In genomic region chr8:119806422-119807263, GRCm38 (mm10) we compare ENCODE assay signal across 9 mouse cellular contexts. TPM values are rescaled to one million over a fixed set of nuclear protein-coding genes. Genes with fewer than 3 reads are reported as not detected.
DNase-seq lines count a peak whose midpoint lies in the region; ATAC-seq lines count a peak whose summit lies in the region.
"Had no signal": no experiment of that assay in that cellular context is flagged by ENCODE, and none has a peak within 500 bp of the region (broad histone marks: within the 10 kb centered on the region; RNA-seq: fewer than 3 reads in every experiment).

No protein-coding gene starts in this region.

- intact Hi-C loops in heart, postnatal 25 days (cut with DNase I): no loop called here

- H3K4me2 ChIP-seq in heart, embryonic 12.5 days: no peak overlapping the region
- H3K4me2 ChIP-seq in hindbrain, embryonic 14.5 days (replicated peaks): no peak overlapping the region
- H3K4me2 ChIP-seq in midbrain, embryonic 14.5 days (ENCODE audit: low read length): no peak overlapping the region

- ATAC-seq in heart, embryonic 12.5 days (ENCODE audit: insufficient number of reproducible peaks, low FRiP score): no peak
- ATAC-seq in hindbrain, embryonic 14.5 days (ENCODE audit: low FRiP score): 0 out of 2 replicates have a peak, but pooled peaks have one; percentile 26
- peak; percentile 19; the same call in 1 of the 2 replicates for ATAC-seq in midbrain, embryonic 14.5 days (ENCODE audit: low FRiP score, low TSS enrichment)

- H3K27ac ChIP-seq in heart, embryonic 12.5 days (ENCODE audit: poor library complexity, severe bottlenecking): no peak overlapping the region
- H3K27ac ChIP-seq in hindbrain, embryonic 14.5 days: no peak overlapping the region
- H3K27ac ChIP-seq in midbrain, embryonic 14.5 days (replicated peaks; ENCODE audit: low read depth, low read length): no peak overlapping the region

- DNase-seq in heart, postnatal 4 days: peak; percentile 56
- DNase-seq in CD4-positive helper T cell, adult 2 months (ENCODE audit: low read depth, low spot score): peak; percentile 29
- DNase-seq in cerebellum, adult 9-10 months: peak; percentile 81
- DNase-seq in hindbrain, embryonic 14.5 days (ENCODE audit: low spot score): peak; percentile 57
- DNase-seq in midbrain, embryonic 14.5 days: peak; percentile 68
- DNase-seq in thymus, postnatal 25 days: peak; percentile 38
- no peak for DNase-seq in heart, postnatal 25 days (ENCODE audit: low spot score)

- 0 out of 2 replicates have a peak, but pooled peaks cover 3% of the 10 kb centered on the region for H3K27me3 ChIP-seq in heart, embryonic 12.5 days (replicated peaks)
- no peaks in the 10 kb centered on the region for H3K27me3 ChIP-seq in hindbrain, embryonic 14.5 days (ENCODE audit: control insufficient read depth, insufficient read depth, low read length)
- no peaks in the 10 kb centered on the region for H3K27me3 ChIP-seq in midbrain, embryonic 14.5 days (ENCODE audit: control insufficient read depth, insufficient read depth, low read length)

- no peak overlapping the region for H3K9ac ChIP-seq in heart, embryonic 12.5 days
- no peak overlapping the region for H3K9ac ChIP-seq in hindbrain, embryonic 14.5 days
- no peak overlapping the region for H3K9ac ChIP-seq in midbrain, embryonic 14.5 days (replicated peaks; ENCODE audit: low read length)

- H3K4me1 ChIP-seq in heart, embryonic 12.5 days (replicated peaks): peaks cover 6% of the 10 kb centered on the region; the same call in 1 of the 2 replicates
- H3K4me1 ChIP-seq in hindbrain, embryonic 14.5 days (replicated peaks; ENCODE audit: control insufficient read depth, insufficient read depth, low read length): peaks cover 29% of the 10 kb centered on the region
- H3K4me1 ChIP-seq in midbrain, embryonic 14.5 days (ENCODE audit: control insufficient read depth, insufficient read depth, low read length): peaks cover 22% of the 10 kb centered on the region

- no peaks in the 10 kb centered on the region for H3K9me3 ChIP-seq in heart, embryonic 12.5 days (replicated peaks)
- H3K9me3 ChIP-seq in hindbrain, embryonic 14.5 days (ENCODE audit: control insufficient read depth, low read length): no peaks in the 10 kb centered on the region
- no peaks in the 10 kb centered on the region for H3K9me3 ChIP-seq in midbrain, embryonic 14.5 days (ENCODE audit: control insufficient read depth, low read length)

- H3K4me3 ChIP-seq in heart, embryonic 12.5 days: no peak overlapping the region
- no peak overlapping the region for H3K4me3 ChIP-seq in hindbrain, embryonic 14.5 days (replicated peaks; ENCODE audit: low read length)
- no peak overlapping the region for H3K4me3 ChIP-seq in midbrain, embryonic 14.5 days (replicated peaks; ENCODE audit: low read depth, low read length)
- H3K4me3 ChIP-seq: megakaryocyte, embryonic 14.5 days had no signal

- WGBS in heart, embryonic 12.5 days: 72% methylated on average over 14 of the region's 14 CpGs
- WGBS in hindbrain, embryonic 14.5 days: 56% methylated on average over 14 of the region's 14 CpGs
- 69% methylated on average over 14 of the region's 14 CpGs for WGBS in midbrain, embryonic 14.5 days

- H3K36me3 ChIP-seq in heart, embryonic 12.5 days: peaks cover 11% of the 10 kb centered on the region
- peaks cover 18% of the 10 kb centered on the region for H3K36me3 ChIP-seq in hindbrain, embryonic 14.5 days (replicated peaks; ENCODE audit: control insufficient read depth, insufficient read depth)
- H3K36me3 ChIP-seq in midbrain, embryonic 14.5 days (ENCODE audit: control insufficient read depth, insufficient read depth, low read length): peaks cover 14% of the 10 kb centered on the region

RNA-seq across cellular contexts. Expression of gene Tldc1, which starts 28.4 kb away (rescaled TPM):
- 1 to 10 TPM; 9.0 to 9.2 TPM for total RNA-seq in heart, postnatal 4 days (2021)
- polyA plus RNA-seq in heart, embryonic 12.5 days (2016; fragmentation: Nextera tagmentation; extraction: Ambion mirVana): 14.6 and 14.8 TPM in 2 replicates
- 6.5 and 7.4 TPM in 2 replicates for polyA plus RNA-seq in hindbrain, embryonic 14.5 days (2014; fragmentation: Nextera tagmentation; extraction: Ambion mirVana)
- 5.8 and 6.3 TPM in 2 replicates for polyA plus RNA-seq in midbrain, embryonic 14.5 days (2014; fragmentation: Nextera tagmentation; extraction: Ambion mirVana)
- total RNA-seq in heart, postnatal 25 days (2021): 10 to 100 TPM; 10.5 to 12.4 TPM

RNA-seq across cellular contexts. Expression of gene Cotl1, which starts 33.7 kb away (rescaled TPM):
- 10 to 100 TPM; 51.5 to 56.0 TPM for total RNA-seq in heart, postnatal 4 days (2021)
- polyA plus RNA-seq in heart, embryonic 12.5 days (2016; fragmentation: Nextera tagmentation; extraction: Ambion mirVana): 40.6 and 54.2 TPM in 2 replicates
- polyA plus RNA-seq in hindbrain, embryonic 14.5 days (2014; fragmentation: Nextera tagmentation; extraction: Ambion mirVana): 238 and 309 TPM in 2 replicates
- 291 and 381 TPM in 2 replicates for polyA plus RNA-seq in midbrain, embryonic 14.5 days (2014; fragmentation: Nextera tagmentation; extraction: Ambion mirVana)
- 10 to 100 TPM; 17.3 to 20.2 TPM for total RNA-seq in heart, postnatal 25 days (2021)

RNA-seq across cellular contexts. Expression of gene Klhl36, which starts 55.4 kb away (rescaled TPM):
- 1 to 10 TPM; 4.7 to 4.8 TPM for total RNA-seq in heart, postnatal 4 days (2021)
- polyA plus RNA-seq in heart, embryonic 12.5 days (2016; fragmentation: Nextera tagmentation; extraction: Ambion mirVana): 10.3 and 12.5 TPM in 2 replicates
- polyA plus RNA-seq in hindbrain, embryonic 14.5 days (2014; fragmentation: Nextera tagmentation; extraction: Ambion mirVana): 15.1 and 19.1 TPM in 2 replicates
- 14.0 and 18.1 TPM in 2 replicates for polyA plus RNA-seq in midbrain, embryonic 14.5 days (2014; fragmentation: Nextera tagmentation; extraction: Ambion mirVana)
- 1 to 10 TPM; 2.3 to 3.3 TPM for total RNA-seq in heart, postnatal 25 days (2021)
